Mouse (Mus musculus) liver, adult 2 months (tissue): ENCODE measurements around the gene Atxn1.

ENCODE experiments used
- CTCF ChIP-seq: fragments of 200-500 bp; IDR thresholded peaks from 2 replicates; pipeline ENCODE4 v1.5.1; 2011; ENCODE audit warnings: low read depth, low read length, control low read depth
- POLR2A ChIP-seq: fragments of 200-500 bp; IDR thresholded peaks from 2 replicates; pipeline ENCODE4 v1.6.1; 2011; ENCODE audit warnings: low read length, control low read depth; ENCODE audit not compliant: insufficient read depth; ENCODE audit errors: extremely low read depth

- TF ChIP-seq POLR2A (no peak), CTCF (peak; percentile 28; the same call in 1 of the 2 replicates)
Observed at GRCm38 (mm10) chr13:45632133-45632532, 332.7 kb downstream of the Atxn1 start.
